Mouse (Mus musculus) c-Kit-negative CD71-positive TER-119-positive erythroid progenitor cells, embryonic 14.5 days (primary cell): ENCODE results near the gene Dmac2.

ENCODE experiments used
- DNase-seq: peaks from one replicate; pipeline ENCODE4 v3.0.0-alpha.2; 2013; ENCODE audit warnings: low read depth, low spot score

Dmac2 gene

GRCm38 (mm10) chr7:25652244-25652759, 33.1 kb downstream of the Dmac2 start:
- no peak for DNase-seq

- no peak for DNase-seq
Measured at GRCm38 (mm10) chr7:25655601-25656428, 36.6 kb downstream of the Dmac2 start.

DNA sequence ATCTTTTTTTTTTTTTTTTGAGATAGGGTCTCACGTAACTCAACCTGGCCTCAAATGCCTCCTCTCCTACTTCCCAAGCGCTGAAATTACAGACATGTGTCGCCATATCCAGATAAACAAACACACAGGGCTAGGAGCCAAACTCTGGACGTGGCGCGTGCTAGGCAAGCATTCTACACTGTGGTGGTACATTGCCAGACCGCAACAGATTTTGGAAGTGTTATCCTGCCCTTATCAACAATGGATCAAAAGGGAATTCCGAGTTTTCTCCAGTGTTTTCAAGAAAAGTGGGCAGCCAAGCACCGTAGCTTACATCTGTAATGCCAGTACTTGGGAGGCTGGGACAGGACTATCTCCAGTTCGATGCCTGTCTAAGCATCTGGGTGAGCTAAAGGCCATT, 38.6 kb downstream of the Dmac2 start:
- no peak for DNase-seq

GRCm38 (mm10) chr7:25658657-25659472, 39.7 kb downstream of the Dmac2 start, which contains the start of the genes Bckdha and Exosc5:
Gene Bckdha, minus strand, starts transcription at chr7:25658981.
Gene Exosc5, plus strand, starts transcription at chr7:25659164.
- peak; percentile 99 for DNase-seq

- DNase-seq: no peak
Measured at GRCm38 (mm10) chr7:25666381-25666780, 47.2 kb downstream of the Dmac2 start.

DNA sequence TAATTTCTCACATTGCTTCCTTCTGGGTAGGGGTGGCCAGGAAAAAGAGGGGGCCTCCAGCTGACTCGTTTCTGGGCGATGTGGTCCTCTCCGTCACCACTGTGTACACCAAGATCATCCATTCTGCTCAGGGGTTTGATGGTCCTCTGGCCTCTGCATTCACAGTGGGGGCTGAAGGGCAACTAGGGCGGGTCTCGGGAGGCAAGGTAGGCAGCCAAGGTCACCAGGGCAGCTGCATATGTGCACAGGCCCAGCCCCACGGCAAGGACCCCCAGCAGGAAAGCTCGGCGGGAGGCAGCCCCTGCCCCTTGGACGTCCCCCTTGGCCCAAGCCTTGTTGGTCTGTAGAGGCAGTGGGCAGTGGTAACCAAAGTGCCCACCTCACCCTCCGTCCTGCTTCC, 49.9 kb downstream of the Dmac2 start:
- no peak for DNase-seq

DNA sequence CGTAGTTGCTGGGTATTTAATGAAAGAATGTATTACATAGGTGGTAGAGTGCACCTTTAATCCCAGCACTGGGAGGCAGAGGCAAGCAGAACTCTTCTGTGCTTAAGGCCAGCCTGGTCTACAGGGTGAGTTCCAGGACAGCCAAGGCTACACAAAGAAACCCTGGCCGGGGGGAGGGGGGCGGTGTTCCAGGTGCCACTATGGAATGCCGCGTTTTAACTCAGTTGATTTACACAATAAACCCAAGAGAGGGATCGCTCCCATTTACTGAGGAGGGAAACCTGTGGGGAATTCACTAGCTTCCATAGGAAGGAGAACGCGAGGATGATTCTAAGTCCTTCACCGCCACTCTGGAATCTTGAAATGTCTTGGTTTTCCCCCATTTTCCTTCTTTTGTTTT, 50.4 kb downstream of the Dmac2 start:
- no peak for DNase-seq

GRCm38 (mm10) chr7:25670096-25670495, 50.9 kb downstream of the Dmac2 start:
- DNase-seq: no peak

DNA sequence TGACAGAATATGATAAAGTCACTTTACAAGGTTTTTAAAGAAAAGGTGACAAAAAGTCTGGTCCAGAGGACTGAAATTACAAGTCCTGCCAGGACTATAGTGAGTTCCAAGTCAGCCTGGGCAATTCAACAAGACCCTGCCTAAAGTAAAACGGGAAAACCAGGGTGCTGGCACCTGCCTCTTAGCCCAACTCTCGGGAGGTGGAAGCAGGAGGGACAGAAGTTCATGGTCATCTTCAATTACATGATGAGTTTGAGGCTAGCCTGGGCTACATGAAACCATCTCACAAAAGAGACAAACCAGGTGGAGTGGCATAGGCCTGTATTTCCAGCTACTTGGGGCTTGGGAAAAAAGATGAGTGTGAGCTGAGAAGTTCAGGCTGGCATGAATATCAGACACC, 52.5 kb downstream of the Dmac2 start:
- DNase-seq: no peak

DNA sequence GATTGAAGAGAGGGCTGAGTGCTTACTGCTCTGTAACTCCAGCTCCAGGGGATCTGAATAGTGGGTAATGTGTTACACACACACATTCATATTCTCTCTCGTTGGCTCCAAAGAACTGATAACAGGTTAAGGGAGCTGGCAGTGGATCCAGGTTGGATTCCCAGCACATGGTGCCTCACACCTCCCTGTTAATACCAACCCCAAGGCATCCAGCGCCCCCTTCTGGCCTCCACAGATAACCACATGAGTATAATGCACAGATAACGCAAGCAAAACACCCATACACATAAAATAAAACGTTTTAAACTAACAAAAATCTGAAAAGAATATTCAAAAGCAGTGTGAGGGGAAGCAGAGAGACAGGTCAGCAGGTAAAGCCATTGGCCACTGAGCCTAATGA, 53.2 kb downstream of the Dmac2 start:
- DNase-seq: no peak

DNA sequence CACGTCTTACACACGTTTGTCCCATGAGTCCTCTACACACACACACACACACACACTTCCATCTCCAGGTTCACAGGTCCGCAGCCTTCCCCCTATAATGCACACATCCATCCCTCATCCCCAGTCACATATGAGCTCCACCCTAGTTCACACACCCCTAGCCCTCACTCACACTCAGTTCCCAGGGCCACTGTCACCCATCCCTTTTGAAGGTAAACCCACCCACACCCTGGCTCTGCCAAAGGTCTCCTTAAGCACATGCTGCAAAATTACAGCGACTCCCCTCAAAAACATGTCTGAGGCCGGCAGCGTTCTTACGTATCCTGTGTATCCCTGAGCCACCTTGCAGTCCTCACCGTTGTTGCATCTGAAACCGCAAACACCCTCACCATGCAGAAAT, 55.1 kb downstream of the Dmac2 start:
- DNase-seq: no peak

DNA sequence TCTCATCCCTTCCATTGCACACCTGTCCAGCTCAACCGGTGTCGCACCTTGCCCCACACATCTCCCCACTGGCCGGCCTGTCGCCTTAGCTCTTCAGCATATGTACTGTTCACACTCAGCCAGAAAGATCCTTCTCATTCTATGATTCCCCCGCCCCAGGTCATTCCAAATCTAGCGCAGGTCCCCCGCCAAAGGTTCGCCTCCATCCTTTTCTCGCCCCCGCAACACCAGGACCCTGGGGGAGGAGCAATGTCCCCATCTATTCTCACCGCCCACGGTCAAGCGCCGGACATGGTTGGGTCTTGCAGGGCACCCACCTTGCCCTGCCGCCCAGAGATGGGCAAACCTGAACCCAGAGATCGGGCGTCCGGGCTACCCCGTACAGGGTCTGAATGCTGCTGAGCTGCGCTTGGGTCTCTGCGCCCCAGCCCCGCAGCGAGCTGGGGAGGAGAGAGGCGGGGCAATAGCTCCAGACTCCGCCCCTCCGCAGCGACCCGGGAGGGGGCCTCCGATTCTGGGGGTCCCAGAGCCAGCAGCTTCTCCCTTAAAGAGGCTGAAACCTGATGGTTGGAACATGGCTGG, 55.6 kb downstream of the Dmac2 start, which contains the start of gene Tmem91:
Gene Tmem91 (minus strand): TSS at position 448 of the 582 bp plus-strand sequence.
- DNase-seq: no peak
